Mouse (Mus musculus) MEL (cell line): ENCODE measurements at regions not wholly inside any gene's neighbourhood (a gene's known extent, or its start where the extent isn't known, plus 50 kb on each side); places are given as distances from the start of the nearest gene placed in this dataset.

Experiments
- DNase-seq: peaks from one replicate; pipeline ENCODE4 v3.0.0; 2011; ENCODE audit warnings: low read depth, low spot score
- H3K27ac ChIP-seq: 2 replicates; pipeline ENCODE4 v1.5.1; 2012; ENCODE audit warnings: low read depth, mild to moderate bottlenecking, control low read depth, low read length, moderate library complexity; ENCODE audit not compliant: control insufficient read depth
- H3K27me3 ChIP-seq, 2 experiments: fragments of 150-350 bp in 1 of 2; sonication (generic) in 1 of 2; 2 replicates each; pipeline ENCODE4 v1.6.1; 2012; ENCODE audit warnings: low read length in 2 of 2, mild to moderate bottlenecking in 2 of 2, improper control_type of control experiment in 1 of 2, moderate library complexity in 1 of 2; ENCODE audit not compliant: insufficient read depth in 2 of 2, control insufficient read depth in 1 of 2
- H3K36me3 ChIP-seq, 2 experiments: 2 replicates each; pipeline ENCODE4 v1.6.1; 2012 to 2014; ENCODE audit warnings: low read length in 2 of 2, improper control_type of control experiment in 1 of 2, inconsistent platforms in 1 of 2, mild to moderate bottlenecking in 1 of 2; ENCODE audit not compliant: insufficient read depth in 2 of 2, control insufficient read depth in 1 of 2
- H3K4me1 ChIP-seq, 2 experiments: fragments of 150-350 bp in 1 of 2; sonication (generic) in 1 of 2; 2 replicates each; pipeline ENCODE4 v1.6.1; 2012; ENCODE audit warnings: low read length in 2 of 2, improper control_type of control experiment in 1 of 2, mild to moderate bottlenecking in 1 of 2; ENCODE audit not compliant: insufficient read depth in 2 of 2, control insufficient read depth in 1 of 2
- H3K4me3 ChIP-seq, 2 experiments: fragments of 150-350 bp in 1 of 2; sonication (generic) in 1 of 2; 2 replicates each; pipeline ENCODE4 v1.5.1; 2012; ENCODE audit warnings: low read depth in 2 of 2, low read length in 2 of 2, mild to moderate bottlenecking in 2 of 2, moderate library complexity in 2 of 2, control low read depth in 1 of 2, improper control_type of control experiment in 1 of 2; ENCODE audit not compliant: control insufficient read depth in 1 of 2, insufficient read depth in 1 of 2
- H3K79me2 ChIP-seq: 2 replicates; pipeline ENCODE4 v1.6.1; 2012; ENCODE audit warnings: mild to moderate bottlenecking, low read length, moderate library complexity; ENCODE audit not compliant: control insufficient read depth, poor library complexity, insufficient read depth
- H3K9ac ChIP-seq: 2 replicates; pipeline ENCODE4 v1.6.1; 2012; ENCODE audit warnings: low read depth, mild to moderate bottlenecking, control low read depth, low read length, moderate library complexity; ENCODE audit not compliant: control insufficient read depth, poor library complexity, severe bottlenecking
- H3K9me3 ChIP-seq: fragments of 150-350 bp; sonication (generic); replicated peaks from 2 replicates; pipeline ENCODE4 v1.6.1; 2012; ENCODE audit warnings: mild to moderate bottlenecking, low read length, improper control_type of control experiment, moderate library complexity; ENCODE audit not compliant: insufficient read depth
- EP300 ChIP-seq, 2 experiments: IDR thresholded peaks; 2 replicates each; pipeline ENCODE4 v1.6.1; 2011; ENCODE audit warnings: improper control_type of control experiment in 2 of 2, low read length in 2 of 2, low read depth in 1 of 2, mild to moderate bottlenecking in 1 of 2
- ETS1 ChIP-seq: IDR thresholded peaks from 2 replicates; pipeline ENCODE4 v1.6.1; 2012; ENCODE audit warnings: low read depth, mild to moderate bottlenecking, inconsistent platforms, low read length, improper control_type of control experiment, moderate library complexity
- KAT2A ChIP-seq: conservative IDR thresholded peaks from 2 replicates; pipeline ENCODE4 v1.6.1; 2012; ENCODE audit warnings: low read depth, low read length, improper control_type of control experiment, inconsistent platforms
- MAFK ChIP-seq: IDR thresholded peaks from 2 replicates; pipeline ENCODE4 v1.6.1; 2011; ENCODE audit warnings: low read depth, mild to moderate bottlenecking, low read length, improper control_type of control experiment, borderline replicate concordance
- MYB ChIP-seq: IDR thresholded peaks from 2 replicates; pipeline ENCODE4 v1.6.1; 2011; ENCODE audit warnings: mild to moderate bottlenecking, low read depth, low read length, improper control_type of control experiment
- POLR2AphosphoS2 ChIP-seq: IDR thresholded peaks from 2 replicates; pipeline ENCODE4 v1.6.1; 2011; ENCODE audit warnings: low read length, improper control_type of control experiment
- TAL1 ChIP-seq: IDR thresholded peaks from 2 replicates; pipeline ENCODE4 v1.6.1; 2012; ENCODE audit warnings: mild to moderate bottlenecking, inconsistent platforms, low read length, moderate library complexity, mixed read lengths
- ZMIZ1 ChIP-seq: IDR thresholded peaks from 2 replicates; pipeline ENCODE4 v1.6.1; 2012; ENCODE audit warnings: low read depth, mild to moderate bottlenecking, inconsistent platforms, low read length, improper control_type of control experiment, moderate library complexity

- no peak overlapping the region for H3K27ac ChIP-seq
- H3K79me2 ChIP-seq, result no peaks in the 10 kb centered on the region
- TF ChIP-seq MYB (no peak), ZMIZ1 (no peak), MAFK (no peak), KAT2A (no peak), POLR2AphosphoS2 (no peak), EP300 (IDR thresholded peaks at IDR 0.05; ENCODE audit: low read depth in 1 of 2, low read length in 2 of 2) (no peak), TAL1 (no peak), ETS1 (no peak)
- no peak overlapping the region for H3K9ac ChIP-seq
- H3K4me3 ChIP-seq, result no peak overlapping the region
- H3K36me3 ChIP-seq, result no peaks in the 10 kb centered on the region
- no peaks in the 10 kb centered on the region for H3K27me3 ChIP-seq
- no peaks in the 10 kb centered on the region for H3K4me1 ChIP-seq
- no peaks in the 10 kb centered on the region for H3K9me3 ChIP-seq
- no peak for DNase-seq
These were observed 901.6 kb upstream of the Tacstd2 start for GRCm38 (mm10) chr6:68437184-68437583.
